Mouse (Mus musculus) spleen, postnatal 10 days (tissue): Measurements from ENCODE around the gene Cela1.

Experiments
- DNase-seq, 2 experiments: peaks; one replicate each; pipeline ENCODE4 v3.0.0; 2021 to 2022; ENCODE audit warnings: low spot score in 2 of 2

Gene Cela1

GRCm38 (mm10) chr15:100687430-100687971 is at the start of gene Cela1:
Gene Cela1 (minus strand): TSS chr15:100687921.
- no peak for DNase-seq

DNA sequence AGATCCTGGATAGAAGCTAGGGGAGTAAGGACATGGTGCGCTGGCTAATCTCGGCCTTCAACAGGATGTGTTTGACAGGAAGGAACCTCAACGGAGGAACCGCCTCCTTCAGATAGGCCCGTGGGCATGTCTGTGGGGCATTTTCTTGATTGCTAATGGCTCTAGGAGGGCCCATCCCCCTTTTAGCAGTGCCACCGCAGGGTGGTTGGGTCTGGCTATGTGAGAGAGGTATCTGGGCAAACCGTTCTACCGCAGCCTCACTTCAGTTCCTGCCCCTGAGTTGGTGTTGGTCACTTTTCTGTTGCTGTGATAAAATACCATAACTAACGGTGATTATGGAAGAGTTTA is 48.2 kb upstream of the Cela1 start:
- no peak for DNase-seq

- peak in 1 of 2 experiments; percentile 51 for DNase-seq
Measured at GRCm38 (mm10) chr15:100735095-100735952, 47.6 kb upstream of the Cela1 start.

- DNase-seq: peak in 1 of 2 experiments; percentile 52
Measured at GRCm38 (mm10) chr15:100732580-100732979, 44.9 kb upstream of the Cela1 start.

DNA sequence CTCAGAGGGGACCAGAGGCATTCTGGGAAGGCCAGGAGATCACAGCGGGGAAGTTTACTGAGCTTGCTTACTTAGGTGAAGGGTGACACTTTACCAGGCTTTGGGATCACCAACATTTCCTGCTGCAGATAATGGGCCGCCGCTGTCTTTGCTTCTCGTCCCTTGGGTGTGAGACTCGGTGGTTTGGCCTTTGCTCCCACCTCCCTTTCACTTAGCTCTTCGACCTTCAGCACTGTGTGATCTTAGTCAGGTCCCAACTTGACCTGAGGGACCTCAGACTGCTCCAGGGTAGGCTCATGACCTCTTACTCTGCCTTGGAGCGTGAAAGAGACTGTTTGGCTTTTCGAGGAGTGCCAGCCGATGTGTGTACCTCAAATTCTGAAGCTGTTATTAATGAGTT is 43.4 kb upstream of the Cela1 start:
- DNase-seq: no peak

DNA sequence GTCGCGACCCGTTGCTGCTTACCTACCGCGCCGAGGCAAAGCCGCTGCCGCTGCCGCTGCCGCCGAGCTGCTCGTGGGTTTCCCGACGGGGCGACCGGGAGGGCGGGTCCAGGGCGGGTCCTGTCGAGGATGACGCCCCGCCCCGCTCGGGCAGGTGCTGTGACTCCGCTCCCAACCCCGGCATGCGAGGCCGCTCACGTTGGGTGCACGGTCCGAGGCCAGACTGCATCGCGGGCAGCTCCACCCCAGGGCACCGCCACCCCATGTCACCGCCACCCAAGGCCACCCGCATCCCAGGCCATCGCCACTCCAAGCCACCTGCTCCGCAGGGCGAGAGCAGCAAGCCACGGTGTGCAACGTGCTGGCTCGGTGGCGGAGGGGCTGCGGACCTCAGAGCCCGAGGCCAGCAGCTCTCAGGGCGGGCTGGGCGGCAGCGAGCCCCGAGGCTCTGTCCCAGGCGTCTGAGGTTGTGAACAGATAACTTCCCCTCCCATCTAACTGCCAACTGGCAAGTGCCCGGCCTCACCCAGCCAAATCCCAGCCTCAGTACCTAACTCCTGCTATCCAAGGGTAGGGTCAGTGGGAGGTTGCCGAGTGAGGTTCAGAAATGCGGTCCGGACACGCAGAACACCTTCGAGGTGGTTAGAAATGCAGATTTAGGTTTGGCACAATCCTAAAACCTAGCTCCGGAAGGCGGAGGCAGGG is 41.7 kb upstream of the Cela1 start, which contains the start of gene Galnt6:
Galnt6 (minus strand) TSS at position 96 of the 705 bp plus-strand sequence.
- peak; percentile 50 to 79 for DNase-seq

- no peak for DNase-seq
Measured at GRCm38 (mm10) chr15:100728586-100728985, 40.9 kb upstream of the Cela1 start.

GRCm38 (mm10) chr15:100727834-100728233 is 40.1 kb upstream of the Cela1 start:
- DNase-seq: no peak

DNA sequence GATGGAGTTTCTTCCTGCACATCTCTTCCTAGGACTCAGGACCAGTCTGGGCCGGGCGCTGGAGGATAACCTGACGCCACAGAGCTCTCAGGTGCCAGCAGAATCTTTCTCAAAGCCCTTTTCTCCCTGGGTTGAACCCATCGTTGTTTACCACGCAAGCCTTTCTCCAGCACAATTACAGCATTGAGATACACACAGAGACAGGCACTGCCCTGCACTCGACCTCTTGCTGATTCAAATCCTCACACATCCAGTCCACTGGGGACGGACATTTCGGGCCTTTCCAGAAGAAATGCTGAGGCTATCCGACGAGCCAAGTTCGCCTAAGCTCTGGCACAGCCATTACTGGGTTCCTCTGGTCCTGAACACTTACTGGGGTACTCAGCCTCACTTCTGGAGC is 39.0 kb upstream of the Cela1 start:
- no peak for DNase-seq

DNA sequence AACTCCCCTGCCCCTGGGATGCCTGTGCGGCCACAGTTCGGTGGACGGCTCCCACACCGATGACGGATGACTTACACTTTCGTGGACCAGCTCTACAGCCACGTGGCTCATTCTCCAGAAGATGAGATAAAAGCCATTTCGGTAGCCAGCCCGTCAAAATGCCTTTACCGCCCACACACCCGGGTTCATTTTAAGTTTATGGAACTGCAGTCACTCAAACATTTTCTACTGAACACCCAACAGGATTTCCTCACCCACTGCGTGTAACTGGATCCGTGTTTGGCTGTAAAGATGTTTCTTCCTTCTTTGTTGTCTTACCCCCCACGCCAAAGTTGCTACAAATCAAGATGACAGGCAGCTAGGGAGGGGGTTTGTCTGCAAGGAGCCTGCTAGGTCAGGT is 35.8 kb upstream of the Cela1 start:
- DNase-seq: no peak

DNA sequence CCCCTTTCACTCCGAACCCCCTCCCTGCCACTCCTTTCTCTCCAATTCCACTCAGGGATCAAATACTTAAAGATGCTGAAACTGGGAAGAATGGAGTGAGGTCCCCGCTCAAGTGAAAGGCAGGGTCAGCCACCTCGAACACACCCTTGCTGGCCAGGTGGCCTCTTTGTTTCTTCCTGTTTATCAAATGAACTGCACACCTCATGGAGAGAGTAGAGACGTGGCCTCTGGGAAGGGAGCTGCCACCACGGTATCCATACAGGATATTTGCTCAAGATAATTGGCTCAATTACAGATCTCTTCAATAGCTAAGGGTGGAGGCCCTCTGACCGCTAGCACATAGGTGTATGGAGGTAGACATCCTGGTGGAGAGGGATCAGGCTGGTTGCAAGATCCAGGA is 34.8 kb upstream of the Cela1 start:
- DNase-seq: no peak

DNA sequence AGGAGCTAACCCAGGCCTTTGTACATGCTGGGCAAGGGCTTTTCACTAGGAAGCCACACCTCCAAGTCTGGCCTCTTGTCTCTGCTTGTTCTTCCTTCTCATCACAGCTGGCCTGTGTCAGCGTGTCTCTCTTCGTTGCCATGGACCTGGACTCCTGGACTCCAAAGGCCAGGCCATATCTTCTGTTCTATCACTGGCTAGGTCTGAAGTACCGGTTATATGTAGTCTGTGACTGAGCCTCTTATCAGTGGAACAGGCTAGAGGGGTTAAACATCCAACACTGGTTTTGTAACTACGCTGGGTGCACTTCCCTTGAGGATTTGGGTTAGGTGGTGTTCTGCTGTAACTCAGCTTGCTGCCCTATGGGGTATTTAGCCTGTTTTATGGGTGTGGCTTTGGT is 34.3 kb upstream of the Cela1 start:
- DNase-seq: no peak

DNA sequence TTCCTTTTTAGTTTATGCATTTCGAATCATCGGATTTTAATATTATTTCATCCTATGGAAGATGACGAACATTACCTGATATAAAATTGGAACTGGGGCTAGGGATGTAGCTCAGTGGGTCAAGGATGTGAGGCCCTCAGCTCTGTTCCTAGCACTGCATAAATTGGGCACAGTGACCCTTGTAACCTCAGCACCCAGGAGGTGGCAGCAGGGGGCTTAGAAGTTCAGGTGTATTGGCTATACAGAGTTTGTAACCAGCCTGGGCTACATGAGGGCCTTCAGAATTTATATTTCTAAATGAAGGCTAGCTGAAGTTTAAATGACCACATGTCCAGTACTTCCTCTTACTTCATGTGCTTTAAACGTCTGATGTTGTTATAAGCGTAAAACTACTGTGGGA is 33.7 kb upstream of the Cela1 start:
- DNase-seq: no peak

DNA sequence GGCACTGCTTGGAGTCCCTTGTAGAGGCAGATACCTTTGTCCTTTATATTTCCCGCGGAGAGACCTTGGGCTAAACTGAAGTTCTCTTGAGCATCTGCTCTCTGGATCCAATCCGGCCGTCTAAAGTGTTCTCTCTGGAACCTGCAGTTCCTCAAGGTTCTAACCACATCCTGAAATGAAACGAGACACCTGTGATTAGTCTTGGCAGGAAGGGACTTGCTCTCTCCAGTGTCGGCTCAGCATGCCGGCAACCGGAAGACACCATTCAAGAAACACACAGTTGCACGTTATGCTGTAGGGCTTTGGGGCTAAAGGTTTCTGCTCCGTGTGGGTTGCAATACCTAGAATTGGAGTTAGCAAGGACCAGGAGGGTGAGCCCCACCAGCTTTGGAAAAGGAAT is 32.3 kb upstream of the Cela1 start:
- DNase-seq: no peak

GRCm38 (mm10) chr15:100719217-100719616 is 31.5 kb upstream of the Cela1 start:
- DNase-seq: no peak

- peak in 1 of 2 experiments; percentile 59 for DNase-seq
Measured at GRCm38 (mm10) chr15:100718572-100718971, 30.9 kb upstream of the Cela1 start.

GRCm38 (mm10) chr15:100717933-100718332 is 30.2 kb upstream of the Cela1 start:
- DNase-seq: no peak

- no peak for DNase-seq
Measured at GRCm38 (mm10) chr15:100715399-100715993, 27.8 kb upstream of the Cela1 start.

GRCm38 (mm10) chr15:100714470-100714869 is 26.7 kb upstream of the Cela1 start:
- DNase-seq: no peak

DNA sequence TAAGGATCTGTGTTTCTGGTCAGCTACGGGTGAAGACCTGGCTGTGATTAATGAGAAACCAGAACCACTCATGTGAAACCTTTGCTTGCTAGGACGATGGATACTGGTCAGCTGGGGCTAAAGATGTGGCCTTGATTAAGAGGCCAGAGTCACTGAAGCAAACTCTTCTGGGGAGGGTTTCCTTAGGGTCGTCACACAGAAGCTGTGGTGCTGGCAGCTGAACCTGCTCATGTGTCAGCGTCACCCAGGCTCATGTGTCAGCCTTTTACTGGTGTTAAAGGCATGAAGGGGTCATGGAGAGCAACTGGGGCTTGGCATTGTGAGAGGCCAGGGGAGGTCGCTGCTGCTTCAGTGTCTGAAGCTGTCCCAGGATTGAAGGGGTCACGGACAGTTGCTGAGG is 23.1 kb upstream of the Cela1 start:
- DNase-seq: no peak

DNA sequence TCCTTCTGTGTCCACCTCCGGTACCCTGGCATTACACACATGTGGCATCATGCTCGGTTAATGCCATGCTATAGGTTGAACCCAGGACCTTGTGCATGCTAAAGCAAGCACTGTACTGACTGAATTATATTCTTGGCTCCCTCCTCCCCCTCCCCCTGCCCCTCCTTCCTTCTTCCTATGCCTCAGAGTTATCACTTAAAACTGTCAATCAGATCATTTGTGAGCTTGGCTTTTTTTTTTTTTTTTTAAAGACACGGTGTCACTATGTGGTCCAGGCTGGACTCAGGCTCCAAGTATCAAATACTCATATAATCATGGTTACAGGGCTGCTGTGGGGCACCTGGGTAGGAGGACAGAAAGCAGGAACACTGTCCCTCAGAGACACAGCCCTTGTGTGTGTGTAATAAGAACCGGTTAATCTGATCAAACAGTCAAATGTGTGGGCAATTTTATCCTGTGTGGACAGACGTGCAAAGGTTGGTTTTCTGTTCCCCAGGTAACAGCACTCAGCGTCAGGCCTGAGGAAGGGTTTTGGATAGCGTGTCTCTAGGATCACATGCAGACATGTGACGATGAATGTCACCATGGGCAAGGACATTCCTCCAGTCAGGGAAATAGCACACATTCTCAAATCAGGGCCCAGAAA is 20.8 kb upstream of the Cela1 start:
- DNase-seq: no peak

DNA sequence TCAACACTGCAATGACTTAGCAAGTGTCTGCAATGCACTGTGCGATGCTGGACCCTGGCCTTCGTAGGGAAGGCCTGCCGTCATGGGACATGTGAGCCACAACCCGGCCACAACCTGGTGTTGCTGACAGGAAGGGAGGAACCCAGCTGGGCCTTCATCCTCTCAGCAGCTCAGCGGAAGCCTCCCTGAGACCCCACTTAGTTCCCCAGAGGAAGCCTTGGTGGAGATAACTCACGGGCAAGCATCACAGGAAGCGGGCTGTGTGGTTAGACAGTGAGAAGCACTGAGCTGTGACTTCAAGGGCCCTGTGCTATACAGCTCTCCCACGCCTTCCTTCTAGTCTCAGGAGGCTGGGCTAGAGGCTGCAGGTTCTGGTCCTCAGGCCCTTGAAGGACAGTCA is 18.5 kb upstream of the Cela1 start:
- DNase-seq: peak; percentile 28 to 75
